Mouse (Mus musculus): ENCODE measurements around the gene Enam.

- TF ChIP-seq POLR2A (IDR thresholded peaks at IDR 0.05; ENCODE audit: borderline replicate concordance, extremely low read depth, low read depth, low read length) (no peak), CTCF (IDR thresholded peaks at IDR 0.05; ENCODE audit: insufficient read depth, low read length) (no peak)
These were observed 39.9 kb downstream of the Enam start, which contains the start of gene Jchain for GRCm38 (mm10) chr5:88527657-88528056.

Measured in lung, adult 2 months (tissue).